Mouse (Mus musculus) embryonic fibroblast, embryonic 13.5 days (primary cell): Measurements from ENCODE around the gene Fcgr1.

Experiments used
- CTCF ChIP-seq: IDR thresholded peaks from 2 replicates; pipeline ENCODE4 v1.5.1; 2011; ENCODE audit warnings: mild to moderate bottlenecking, control low read depth, low read length, moderate library complexity, borderline replicate concordance; ENCODE audit not compliant: insufficient read depth
- POLR2A ChIP-seq: IDR thresholded peaks from 2 replicates; pipeline ENCODE4 v1.6.1; 2011; ENCODE audit warnings: low read depth, mild to moderate bottlenecking, control low read depth, low read length, moderate library complexity

DNA sequence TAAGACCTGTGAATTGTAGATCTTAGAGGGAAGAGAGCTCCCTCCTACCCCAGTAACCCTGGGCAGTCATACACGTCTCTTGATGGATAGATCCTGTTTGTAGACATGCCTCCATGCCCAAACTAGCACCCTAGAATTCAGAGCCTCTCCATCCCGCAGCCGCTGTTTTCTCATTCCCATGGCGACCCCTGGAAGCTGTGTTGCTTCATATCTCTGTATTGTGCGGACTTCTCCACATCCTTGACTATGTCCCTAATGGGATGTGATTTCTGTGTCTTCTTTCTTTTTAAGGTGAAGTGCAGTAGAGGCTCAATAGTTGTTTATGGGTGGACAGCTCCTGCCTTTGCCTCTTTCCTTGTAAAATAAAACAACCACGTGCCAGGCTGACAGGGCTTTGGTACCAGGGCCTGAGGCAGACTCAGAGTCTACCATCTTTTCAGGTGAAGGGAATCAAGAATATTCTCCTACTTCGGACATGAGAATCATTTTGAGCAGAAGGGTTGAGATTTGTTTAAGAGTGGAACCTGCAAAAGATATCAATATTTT lies 29.3 kb downstream of the Fcgr1 start:
- TF ChIP-seq CTCF (no peak), POLR2A (0 out of 2 replicates have a peak, but pooled peaks have one; percentile 0)
